Mouse (Mus musculus): Measurements from ENCODE around the gene Secisbp2.
"Not testable (repeated sequence)": the region's sequence is repeated elsewhere in the genome, so short reads cannot be mapped to it uniquely, and the experiment has no call there.

The Secisbp2 gene

DNA sequence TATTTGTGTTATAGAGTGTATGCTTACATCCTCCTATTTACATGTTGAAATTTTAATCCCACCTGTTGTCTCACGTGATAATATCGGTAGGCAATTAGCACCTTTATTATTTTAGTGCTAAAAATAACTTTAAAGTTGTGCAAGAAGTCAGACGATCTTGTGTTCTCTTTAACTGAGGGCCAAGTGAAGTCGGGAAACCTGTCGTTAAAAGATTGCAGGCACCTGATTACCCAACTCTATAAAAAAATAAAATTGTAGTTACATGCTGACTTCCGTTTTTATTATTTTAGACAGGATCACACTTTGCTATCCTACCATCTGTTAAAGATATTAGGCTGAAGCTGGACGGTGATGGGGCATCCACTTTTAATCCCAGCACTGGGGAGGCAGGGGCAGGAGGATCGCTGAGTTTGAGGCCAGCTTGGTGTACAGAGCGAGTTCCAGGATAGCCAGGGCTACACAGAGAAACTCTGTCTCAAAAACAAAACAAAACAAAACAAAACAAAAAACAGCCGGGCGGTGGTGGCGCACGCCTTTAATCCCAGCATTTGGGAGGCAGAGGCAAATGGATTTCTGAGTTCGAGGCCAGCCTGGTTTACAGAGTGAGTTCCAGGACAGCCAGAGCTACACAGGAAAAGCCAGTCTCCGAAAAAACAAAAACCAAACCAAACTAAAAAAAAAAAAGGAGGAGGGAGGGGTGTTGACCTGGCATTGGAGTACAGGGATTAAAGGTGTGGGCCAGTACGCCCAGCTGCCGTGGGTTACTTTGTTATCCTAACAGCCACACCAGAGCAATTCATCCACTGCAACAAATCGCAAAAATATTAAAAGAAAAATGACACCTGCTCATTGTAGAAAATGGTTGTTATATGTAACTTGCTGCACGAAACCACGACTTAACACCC, 7.3 kb upstream of the Secisbp2 start:
- DNase-seq (ENCODE audit: low read depth, low spot score): no peak

DNA sequence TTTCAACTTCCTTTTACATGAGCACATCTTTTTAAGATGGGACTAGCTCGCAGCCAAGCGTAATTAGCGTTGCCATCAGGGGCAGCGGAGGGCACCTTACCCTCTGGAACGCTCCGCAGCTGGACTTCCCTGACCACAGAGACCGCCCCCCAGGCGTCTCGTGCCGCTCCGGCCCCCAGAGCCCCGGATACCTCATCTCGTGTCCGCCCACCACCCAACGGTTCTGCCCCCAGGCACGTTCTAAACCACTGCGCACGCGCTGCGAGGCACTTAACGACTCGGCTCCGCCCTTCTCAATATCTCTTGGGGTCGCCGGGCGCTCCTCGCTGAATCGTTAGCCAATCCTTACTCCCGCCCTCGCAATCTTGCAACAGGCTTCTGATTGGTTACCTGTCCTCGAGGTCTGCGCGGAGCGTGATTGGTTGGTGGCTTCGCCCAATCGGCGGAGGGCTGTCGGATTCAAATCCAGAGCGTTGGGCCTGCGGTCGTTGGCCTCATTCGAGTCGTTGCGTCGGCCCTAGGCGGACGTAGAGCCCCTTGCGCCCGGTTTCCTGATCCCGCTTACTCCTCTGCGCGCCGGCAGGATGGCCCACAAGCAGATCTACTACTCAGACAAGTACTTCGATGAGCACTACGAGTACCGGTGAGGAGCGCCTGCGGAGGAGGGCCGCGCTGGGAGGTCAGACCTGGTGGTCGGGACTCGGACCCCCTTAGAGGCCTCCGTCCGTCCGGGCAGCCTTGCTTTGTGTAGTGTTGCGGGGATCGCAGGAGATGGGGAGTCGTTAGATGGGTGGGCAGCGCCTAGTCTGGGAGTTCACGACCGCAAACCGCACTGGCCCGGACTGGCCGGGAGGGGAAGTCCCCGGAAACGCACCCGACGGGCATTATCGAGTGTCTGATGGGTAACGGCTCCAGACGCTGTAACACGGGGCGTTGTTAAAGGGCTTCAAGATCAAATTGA, 6.4 kb upstream of the Secisbp2 start, which contains the start of gene Cks2:
Gene Cks2, plus strand, starts transcription at position 404 of the 961 bp plus-strand sequence.
- DNase-seq (ENCODE audit: low read depth, low spot score): peak; percentile 98

DNA sequence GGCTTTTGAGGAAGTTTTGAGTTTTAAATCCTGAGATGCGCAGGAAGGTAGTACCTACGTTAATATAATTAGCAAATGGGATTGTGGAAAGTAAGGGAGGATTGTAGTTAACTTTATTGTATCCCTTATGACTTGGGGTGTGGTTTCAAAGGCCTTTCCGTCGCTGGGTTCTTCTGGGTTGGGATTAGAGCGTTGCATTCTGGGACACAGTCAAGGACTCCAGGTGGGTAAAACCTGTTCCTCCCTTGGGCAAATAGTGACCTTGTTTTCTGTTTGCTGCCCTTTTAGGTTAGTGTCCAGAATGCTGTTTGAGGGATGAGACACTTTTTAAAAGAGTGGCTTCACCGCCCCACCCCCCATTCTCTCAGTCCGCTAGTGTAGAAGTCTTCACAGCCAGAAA, 5.6 kb upstream of the Secisbp2 start:
- peak; percentile 63 for DNase-seq (ENCODE audit: low read depth, low spot score)

DNA sequence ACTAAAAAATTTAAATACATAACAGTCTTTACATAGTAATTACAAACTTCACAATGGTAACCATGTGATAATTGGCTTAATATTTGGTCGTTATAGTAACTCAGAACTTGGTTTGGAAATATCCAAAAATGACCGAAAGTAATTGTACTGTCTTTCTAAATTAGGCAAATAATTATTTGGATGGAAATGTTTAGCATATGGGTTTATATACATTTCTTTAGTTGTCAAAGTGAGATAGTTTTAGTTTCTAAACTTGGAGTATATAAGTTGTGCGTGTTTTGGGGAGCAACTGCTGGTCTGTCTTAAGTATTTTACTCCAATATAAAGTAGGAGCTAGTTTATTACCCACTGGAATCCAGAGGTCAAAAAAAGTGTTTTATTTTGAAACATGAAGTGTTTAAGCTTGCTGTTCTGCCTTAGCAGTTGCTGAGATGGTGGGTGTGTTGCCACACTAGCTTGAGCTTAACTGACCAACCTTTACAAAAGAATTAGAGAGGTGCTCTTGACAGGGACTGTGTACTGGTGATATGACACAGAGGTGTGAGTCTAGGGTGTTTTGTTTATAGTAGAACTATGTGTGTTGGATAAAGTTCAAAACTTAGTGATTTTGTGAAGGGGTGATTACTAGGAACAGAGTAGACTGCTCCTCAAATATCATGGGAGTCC, 5.0 kb upstream of the Secisbp2 start:
- no peak for DNase-seq (ENCODE audit: low read depth, low spot score)

DNA sequence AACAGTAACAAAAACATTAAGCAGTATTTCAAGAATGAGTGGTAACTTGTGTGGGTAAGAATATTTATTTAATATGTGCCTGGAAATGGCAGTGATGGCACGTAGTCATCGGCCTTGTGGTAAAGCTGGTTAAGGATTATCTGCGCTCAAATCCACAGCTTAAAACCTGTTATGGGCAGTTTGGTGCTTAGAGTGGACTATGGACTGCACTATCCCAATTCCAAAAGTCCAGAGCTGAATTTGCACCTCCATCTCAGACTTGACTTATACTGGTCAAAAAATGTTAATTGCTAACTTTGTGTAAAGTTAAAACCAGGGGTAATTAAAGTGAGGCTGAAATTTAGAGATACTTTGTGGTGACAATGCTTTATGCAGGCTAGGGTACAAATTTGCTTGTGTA, 3.7 kb upstream of the Secisbp2 start:
- no peak for DNase-seq (ENCODE audit: low read depth, low spot score)

DNA sequence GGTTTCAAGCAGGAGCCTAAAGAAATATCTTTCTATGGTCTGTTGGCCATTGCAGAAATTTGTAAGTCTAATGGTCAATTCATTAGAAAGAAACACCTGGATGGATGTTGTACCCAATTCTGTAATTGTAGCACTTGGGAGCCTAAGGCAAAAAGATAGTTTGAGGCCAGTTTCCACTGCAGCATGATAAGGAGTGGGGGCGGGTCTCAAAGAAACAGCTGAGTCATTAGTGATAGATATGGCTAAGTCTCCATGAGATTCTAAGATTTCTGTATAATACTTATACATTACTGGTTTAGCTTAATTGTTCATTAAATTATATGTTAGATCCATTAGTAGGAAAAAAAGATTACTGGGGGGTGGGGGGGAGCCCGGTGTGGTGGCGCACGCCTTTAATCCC, 3.3 kb upstream of the Secisbp2 start:
- DNase-seq (ENCODE audit: low read depth, low spot score): peak; percentile 72

DNA sequence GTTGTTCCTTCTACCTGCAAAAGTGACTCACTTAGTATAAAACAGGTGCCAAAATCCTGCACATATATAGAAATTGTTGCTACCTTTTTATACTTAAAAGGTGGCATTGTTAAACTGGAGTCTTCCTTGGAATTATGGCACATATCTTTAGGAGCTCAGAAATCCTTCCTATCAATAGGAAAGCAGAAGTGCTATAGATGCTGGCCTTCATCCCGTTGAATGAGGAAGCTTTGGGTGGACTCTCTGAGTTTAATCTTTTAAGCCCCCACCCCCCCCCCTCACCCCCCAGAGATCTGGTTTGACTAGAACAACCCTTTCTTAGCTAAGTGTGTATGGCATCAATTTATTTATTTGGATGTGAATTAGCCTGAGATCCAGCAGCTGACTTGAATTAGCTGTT, 1.8 kb upstream of the Secisbp2 start:
- no peak for DNase-seq (ENCODE audit: low read depth, low spot score)

DNA sequence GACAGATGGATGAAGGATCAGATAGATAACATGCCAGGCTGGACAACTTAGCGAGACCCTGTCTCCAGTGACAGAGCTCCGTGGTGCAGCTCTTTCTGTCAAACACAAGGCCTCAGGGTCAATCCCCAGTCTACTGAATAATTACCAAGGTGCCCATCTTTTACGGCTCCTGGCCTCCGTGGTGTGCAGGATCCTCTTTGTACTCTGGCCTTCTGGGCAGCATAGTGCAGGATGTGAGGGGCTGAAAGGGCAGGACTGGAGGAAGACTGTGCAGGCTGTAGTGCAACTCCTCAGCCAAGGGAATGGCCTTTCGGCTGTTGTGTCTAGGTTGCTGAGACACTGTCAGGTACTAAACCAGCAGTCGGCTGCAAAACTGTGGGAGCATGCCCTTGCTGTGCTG, 1.7 kb downstream of the Secisbp2 start:
- no peak for DNase-seq (ENCODE audit: low read depth, low spot score)

DNA sequence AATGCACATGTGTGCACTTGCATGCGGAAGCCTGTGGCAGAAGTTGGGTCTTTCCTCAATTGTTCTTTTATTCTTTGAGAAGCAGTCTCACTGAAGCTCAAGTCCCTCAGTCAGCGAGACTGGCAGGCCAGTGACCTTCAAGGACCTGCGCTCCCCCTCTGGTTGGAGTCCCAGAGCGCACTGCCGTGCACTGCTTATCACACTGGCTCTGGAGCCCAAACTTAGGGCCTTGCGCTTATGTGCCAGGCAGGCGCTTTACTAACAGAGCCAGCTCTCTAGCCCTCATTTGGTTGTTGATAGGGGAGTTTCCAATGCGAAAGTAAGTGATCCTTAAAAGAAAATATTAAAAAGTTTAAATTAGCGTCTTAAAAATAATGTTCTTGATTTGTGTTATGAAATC, 2.5 kb downstream of the Secisbp2 start:
- no peak for DNase-seq (ENCODE audit: low read depth, low spot score)

DNA sequence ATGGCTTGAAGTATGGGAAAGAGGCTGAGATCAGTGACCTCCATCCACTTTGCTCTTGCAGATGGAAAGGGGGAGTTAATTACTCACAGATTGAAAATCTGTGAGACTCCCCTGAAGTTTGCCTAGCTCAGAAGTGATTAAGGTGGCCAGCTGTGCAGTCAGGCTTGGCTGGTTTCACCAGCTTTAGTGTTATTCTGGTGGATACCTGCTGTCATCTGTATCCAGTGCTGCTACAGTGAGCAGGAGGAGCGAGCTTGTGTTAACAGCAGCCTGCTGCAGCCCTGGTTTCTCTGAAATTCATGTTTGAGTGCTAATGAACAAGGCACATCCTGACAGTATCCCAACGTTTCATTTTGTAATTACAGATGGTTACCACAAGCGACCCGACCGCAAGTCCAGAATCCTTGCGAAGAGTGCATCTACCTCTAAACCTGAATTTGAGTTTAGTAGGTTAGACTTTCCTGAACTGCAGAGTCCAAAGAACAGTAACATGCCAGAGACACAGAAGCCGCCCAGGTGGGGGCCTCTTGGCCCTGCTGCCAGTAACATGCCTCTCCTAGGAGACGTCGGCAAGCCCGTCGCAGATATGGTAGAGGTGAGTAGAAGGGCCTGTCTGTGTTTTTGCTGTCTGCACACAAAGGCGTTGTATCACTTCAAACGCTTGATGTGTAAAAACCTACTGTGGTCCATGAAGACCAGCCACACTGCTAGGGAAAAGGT, 5.2 kb downstream of the Secisbp2 start:
- no peak for DNase-seq (ENCODE audit: low read depth, low spot score)

DNA sequence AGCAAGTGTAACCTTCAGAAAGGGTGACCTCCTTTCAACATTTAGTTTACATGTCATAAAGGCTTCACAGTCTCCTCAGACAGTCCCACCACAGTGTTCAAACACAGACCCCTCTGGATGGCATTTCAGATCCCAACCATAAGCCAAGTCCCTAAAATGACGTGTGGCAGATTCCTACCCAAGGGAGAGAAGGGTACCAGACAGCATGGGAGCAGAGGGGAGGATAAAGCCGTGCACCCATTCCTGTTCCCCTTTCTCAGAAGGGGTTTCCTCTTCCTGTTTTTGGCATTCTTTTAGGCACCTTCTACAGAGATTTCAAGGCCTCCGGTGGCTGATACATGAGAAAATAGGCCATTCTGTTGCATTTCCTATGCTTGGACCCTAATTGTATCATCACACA, 6.6 kb downstream of the Secisbp2 start:
- DNase-seq (ENCODE audit: low read depth, low spot score): no peak

DNA sequence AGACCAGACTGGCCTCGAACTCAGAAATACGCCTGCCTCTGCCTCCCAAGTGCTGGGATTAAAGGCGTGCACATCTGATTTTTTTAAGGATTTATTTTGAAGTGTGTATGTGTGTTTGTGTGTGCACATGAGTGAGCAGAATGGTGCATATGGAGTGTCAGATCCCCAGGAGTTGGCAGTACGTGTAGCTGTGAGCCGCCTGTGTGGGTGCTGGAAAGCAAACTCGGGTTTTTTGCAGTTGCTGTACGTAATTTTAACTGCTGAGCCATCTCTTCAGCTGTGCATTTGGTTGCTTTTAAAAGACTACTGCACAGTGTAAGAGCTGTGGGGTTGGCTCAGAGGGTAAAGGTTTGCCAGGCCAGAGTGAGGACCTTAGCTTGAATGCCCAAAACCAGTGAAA, 8.1 kb downstream of the Secisbp2 start:
- no peak for DNase-seq (ENCODE audit: low read depth, low spot score)

DNA sequence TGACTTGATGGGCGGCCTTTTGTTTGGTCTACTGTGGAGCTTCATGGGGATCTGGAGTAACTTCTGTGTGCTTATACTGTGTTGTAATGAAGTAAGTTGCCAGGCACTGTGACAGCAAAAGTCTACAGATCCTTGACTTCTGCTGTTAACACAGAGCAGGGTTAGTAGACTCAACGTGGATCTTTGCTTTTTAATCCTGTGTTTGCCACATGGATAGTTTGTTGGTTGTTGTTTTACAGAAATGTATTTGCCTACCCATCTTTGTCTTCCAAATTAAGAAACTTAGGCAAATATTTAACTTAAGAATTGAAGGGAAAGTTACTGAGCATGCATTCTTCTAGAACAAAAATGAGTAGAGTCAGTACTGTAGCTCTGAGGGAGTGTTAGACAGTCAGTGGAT, 12.1 kb downstream of the Secisbp2 start:
- DNase-seq (ENCODE audit: low read depth, low spot score): no peak

DNA sequence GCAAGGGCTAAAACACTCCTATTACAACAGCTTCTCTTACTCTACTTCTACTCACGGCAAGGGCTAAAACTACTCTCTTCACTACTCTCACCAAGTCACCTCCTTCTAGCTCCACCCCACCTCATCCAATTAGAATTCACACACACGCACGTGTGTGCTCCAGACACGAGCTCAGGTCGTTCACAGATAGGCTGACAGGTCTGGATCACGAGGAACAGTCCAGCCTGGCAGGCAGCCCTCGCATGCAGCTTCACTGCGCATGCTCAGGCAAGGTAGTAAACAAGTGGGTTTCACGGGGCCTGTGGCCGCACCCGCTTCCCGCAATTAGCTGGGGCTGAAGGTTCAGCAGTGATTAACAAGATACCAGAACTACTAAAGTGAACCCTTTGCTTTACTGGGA, 16.7 kb downstream of the Secisbp2 start:
- not testable (repeated sequence) for DNase-seq (ENCODE audit: low read depth, low spot score)

DNA sequence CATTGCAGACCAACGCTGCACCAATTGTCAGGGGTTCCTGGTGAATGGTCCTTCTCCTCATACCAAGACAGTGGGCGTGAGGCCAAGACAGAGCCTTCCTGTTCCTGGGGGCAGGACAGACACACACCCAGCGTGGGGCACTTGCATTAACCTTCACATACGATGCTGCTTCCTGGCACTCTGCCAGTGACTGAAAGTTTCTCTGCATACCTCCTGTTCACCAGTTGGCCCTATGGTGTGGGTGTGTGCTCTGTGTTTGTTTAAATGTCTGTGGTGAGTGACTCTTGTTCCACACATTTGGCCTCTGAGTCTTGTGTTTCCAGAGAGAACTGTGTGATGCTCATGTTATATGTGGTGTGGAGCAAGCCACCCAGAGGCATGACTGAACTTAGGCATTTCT, 25.1 kb downstream of the Secisbp2 start:
- DNase-seq (ENCODE audit: low read depth, low spot score): no peak

DNA sequence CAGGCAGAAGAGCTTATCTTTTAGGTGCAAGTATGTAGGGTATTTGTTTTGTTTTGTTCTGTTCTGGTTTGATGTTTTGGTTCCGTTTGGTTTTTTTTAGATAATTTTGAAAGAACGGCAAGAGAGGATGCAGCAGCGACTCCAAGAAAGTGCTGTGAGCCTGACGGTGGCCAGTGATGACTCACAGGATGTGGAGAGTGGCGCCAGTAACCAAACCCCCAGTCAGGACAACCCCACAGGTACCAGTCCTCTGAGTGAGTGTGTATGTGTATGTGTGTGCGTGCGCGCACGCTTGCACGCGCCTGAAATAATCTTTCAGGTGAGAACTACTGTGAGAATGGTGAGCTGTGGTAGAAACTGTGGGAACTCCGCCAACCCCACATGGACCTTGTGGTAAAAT, 25.5 kb downstream of the Secisbp2 start:
- DNase-seq (ENCODE audit: low read depth, low spot score): no peak

DNA sequence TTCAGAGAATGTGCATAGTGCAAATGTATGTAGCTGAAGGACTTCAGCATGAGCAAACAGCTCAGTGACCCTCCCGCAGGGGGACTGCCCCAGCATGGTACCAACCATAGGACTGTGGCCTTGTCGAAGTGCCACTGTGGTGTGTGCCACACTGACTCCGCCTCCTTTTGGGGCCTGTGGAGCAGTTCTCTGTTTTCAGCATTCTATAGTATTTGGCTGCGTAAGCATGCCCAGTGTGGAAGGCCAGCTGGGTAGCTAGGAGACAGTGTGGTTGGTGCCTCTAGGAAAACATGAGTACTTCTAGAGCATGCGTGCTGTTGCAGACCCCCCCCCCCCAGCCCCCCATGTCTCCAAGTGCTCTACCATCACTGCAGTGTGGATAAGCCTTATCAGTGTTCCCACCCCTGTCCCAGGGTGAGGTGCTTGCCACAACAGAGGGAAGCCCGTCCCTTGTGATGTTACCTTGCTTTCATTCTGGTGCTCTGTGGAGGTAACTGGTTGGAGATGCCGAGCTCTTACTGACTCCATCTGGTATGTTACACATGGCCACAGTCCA, 26.2 kb downstream of the Secisbp2 start:
- DNase-seq (ENCODE audit: low read depth, low spot score): no peak

DNA sequence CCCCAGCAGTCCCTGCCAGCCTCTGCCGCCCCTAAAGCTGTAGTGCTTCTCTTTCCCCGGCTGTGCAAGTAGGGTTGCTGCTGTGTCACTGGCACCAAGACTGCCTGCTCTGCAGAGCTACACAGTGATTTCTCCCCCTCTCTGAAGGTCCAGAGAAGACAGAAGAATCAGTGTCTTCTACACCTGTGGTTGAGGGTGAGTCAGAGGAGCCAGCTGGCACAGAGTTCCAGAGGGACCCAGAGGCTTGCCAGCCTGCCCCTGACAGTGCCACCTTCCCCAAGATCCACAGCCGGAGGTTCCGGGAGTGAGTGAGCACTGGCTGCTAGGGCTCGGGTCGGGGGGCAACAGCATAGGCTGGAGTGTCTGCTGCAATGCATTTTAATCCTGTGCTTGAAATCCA, 27.2 kb downstream of the Secisbp2 start:
- DNase-seq (ENCODE audit: low read depth, low spot score): no peak

DNA sequence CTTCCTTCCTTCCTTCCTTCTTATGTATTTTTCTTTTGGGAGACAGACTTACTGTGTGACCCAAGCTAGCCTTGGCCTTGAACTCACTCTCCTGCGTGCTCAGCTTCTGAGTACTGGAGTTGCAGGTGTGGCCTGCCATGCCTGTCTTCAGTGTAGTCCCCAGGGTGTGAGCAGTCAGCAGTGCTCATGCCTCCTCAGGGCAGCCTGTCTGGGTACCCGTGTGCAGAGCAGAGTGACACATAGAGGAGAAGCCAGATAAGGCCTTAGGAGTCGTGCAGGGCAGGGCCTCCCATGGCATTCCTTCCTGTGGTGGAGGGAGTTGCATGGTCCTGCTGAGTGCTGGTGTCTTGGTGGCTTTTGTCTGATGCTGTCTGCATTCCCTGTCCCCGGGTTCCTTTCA, 27.8 kb downstream of the Secisbp2 start:
- no peak for DNase-seq (ENCODE audit: low read depth, low spot score)

DNA sequence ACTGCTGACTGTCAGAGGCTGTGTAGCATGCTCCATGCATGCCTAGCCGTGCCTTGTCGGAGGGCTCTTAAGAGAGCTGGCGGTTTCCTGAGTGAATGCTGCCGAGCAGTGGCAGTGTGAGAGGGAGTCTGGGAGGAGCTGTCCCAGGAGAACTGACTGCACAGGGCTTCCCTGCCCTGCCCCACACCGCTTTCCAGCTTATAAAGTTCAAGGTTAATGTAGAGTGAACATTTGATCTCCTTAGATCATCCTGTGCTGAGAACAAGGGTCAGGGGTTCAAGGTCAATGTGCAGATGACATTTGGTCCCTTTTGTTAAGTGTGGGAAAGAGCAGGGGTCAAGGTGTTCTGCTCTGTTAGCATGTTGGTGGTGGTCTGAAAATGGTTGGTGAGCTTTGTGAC, 29.6 kb downstream of the Secisbp2 start:
- DNase-seq (ENCODE audit: low read depth, low spot score): no peak

DNA sequence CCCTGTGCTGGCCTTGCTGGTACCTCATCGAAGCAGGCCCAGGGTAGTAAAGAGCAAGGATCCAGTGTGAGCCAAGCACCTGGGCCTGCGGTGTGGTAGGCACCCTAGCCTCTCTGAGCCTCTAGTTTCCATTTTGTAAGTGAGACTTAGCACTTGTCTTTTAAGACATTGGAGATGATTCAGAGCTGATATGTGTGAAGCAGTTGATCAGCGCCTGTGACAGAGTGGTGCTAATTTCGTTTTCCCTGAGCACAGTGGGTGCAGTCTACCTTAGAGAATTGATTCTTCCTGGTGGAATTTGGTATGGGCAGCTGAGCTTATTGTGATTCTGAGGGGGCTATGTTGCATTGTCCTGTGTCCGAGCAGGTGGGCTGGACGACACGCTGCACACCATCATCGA, 30.1 kb downstream of the Secisbp2 start:
- DNase-seq (ENCODE audit: low read depth, low spot score): no peak
